Mouse (Mus musculus) E14TG2a.4 (cell line): Measurements from ENCODE around the gene Gm49450.

Experiments
- CTCF ChIP-seq: conservative IDR thresholded peaks from 2 replicates; pipeline ENCODE4 v1.5.1; 2014; ENCODE audit warnings: low read length
- NANOG ChIP-seq: IDR thresholded peaks from 2 replicates; pipeline ENCODE4 v1.6.1; 2014; ENCODE audit warnings: borderline replicate concordance, low read length, mixed read lengths
- POU5F1 ChIP-seq: IDR thresholded peaks from 2 replicates; pipeline ENCODE4 v1.6.1; 2014; ENCODE audit warnings: low read length, borderline replicate concordance

- TF ChIP-seq CTCF (no peak), NANOG (no peak), POU5F1 (no peak)
These were observed 34.4 kb upstream of the Gm49450 start for GRCm38 (mm10) chr15:98987661-98988181.
